Mouse (Mus musculus) adrenal gland, postnatal 4 days (tissue): ENCODE data around the gene Arntl. TPM values are rescaled to one million over a fixed set of nuclear protein-coding genes. Genes with fewer than 3 reads are reported as not detected.
"Not testable (repeated sequence)": the region's sequence is repeated elsewhere in the genome, so short reads cannot be mapped to it uniquely, and the experiment has no call there.

ENCODE experiments used
- DNase-seq, 2 experiments: peaks; one replicate each; pipeline ENCODE4 v3.0.0; 2021 to 2022; ENCODE audit warnings: low spot score in 2 of 2, mixed read lengths in 2 of 2
- total RNA-seq, 2 experiments: library from RNA; stranded (reverse); gene quantifications; 2 replicates each; pipeline ENCODE4 v1.2.3; 2021

Arntl gene
- total RNA-seq, 2 experiments from 2014 or later, result 27.1 to 31.5 TPM

GRCm38 (mm10) chr7:113249134-113249825 lies 42.0 kb downstream of the Arntl start:
- peak in 1 of 2 experiments; percentile 27 for DNase-seq

GRCm38 (mm10) chr7:113250433-113250991 lies 43.2 kb downstream of the Arntl start:
- DNase-seq, result peak in 1 of 2 experiments; percentile 18

GRCm38 (mm10) chr7:113251001-113251400 lies 43.7 kb downstream of the Arntl start:
- peak in 1 of 2 experiments; percentile 21 for DNase-seq

GRCm38 (mm10) chr7:113251554-113251953 lies 44.3 kb downstream of the Arntl start:
- no peak for DNase-seq

- no peak for DNase-seq
Measured at GRCm38 (mm10) chr7:113253777-113254405, 46.6 kb downstream of the Arntl start.

GRCm38 (mm10) chr7:113256046-113256445 lies 48.8 kb downstream of the Arntl start:
- no peak for DNase-seq

GRCm38 (mm10) chr7:113258430-113258829 lies 51.2 kb downstream of the Arntl start:
- DNase-seq, result no peak

GRCm38 (mm10) chr7:113260321-113261167 lies 53.3 kb downstream of the Arntl start:
- DNase-seq, result no peak

GRCm38 (mm10) chr7:113261690-113262089 lies 54.4 kb downstream of the Arntl start:
- no peak for DNase-seq

GRCm38 (mm10) chr7:113262510-113263467 lies 55.5 kb downstream of the Arntl start:
- DNase-seq, result not testable (repeated sequence)

GRCm38 (mm10) chr7:113263990-113264389 lies 56.7 kb downstream of the Arntl start:
- DNase-seq, result no peak

- DNase-seq, result peak in 1 of 2 experiments; percentile 46
Measured at GRCm38 (mm10) chr7:113268287-113268686, 61.0 kb downstream of the Arntl start.

GRCm38 (mm10) chr7:113269081-113269480 lies 61.8 kb downstream of the Arntl start:
- DNase-seq, result no peak

- no peak for DNase-seq
Measured at GRCm38 (mm10) chr7:113269921-113270320, 62.7 kb downstream of the Arntl start.

- no peak for DNase-seq
Measured at GRCm38 (mm10) chr7:113270551-113270950, 63.3 kb downstream of the Arntl start.

- no peak for DNase-seq
Measured at GRCm38 (mm10) chr7:113270991-113271390, 63.7 kb downstream of the Arntl start.

GRCm38 (mm10) chr7:113272338-113272997 lies 65.2 kb downstream of the Arntl start:
- DNase-seq, result no peak

GRCm38 (mm10) chr7:113277245-113277644 lies 70.0 kb downstream of the Arntl start:
- no peak for DNase-seq

GRCm38 (mm10) chr7:113278493-113278892 lies 71.2 kb downstream of the Arntl start:
- DNase-seq, result no peak

- no peak for DNase-seq
Measured at GRCm38 (mm10) chr7:113279246-113279645, 72.0 kb downstream of the Arntl start.
